Mouse (Mus musculus) splenic B cell, adult 2 months (primary cell): ENCODE results near the gene Grik3.

ENCODE experiments used
- DNase-seq: peaks from one replicate; pipeline ENCODE4 v3.0.0-alpha.2; 2011; ENCODE audit warnings: low read depth, low spot score
- H3K27me3 ChIP-seq: 2 replicates; pipeline ENCODE4 v1.6.1; 2012; ENCODE audit warnings: mild to moderate bottlenecking, low read length, moderate library complexity, mixed read lengths; ENCODE audit not compliant: control insufficient read depth, poor library complexity, insufficient read depth, severe bottlenecking
- H3K36me3 ChIP-seq: 2 replicates; pipeline ENCODE4 v1.6.1; 2012; ENCODE audit warnings: mild to moderate bottlenecking, low read length, moderate library complexity, mixed read lengths; ENCODE audit not compliant: control insufficient read depth, poor library complexity, insufficient read depth, severe bottlenecking

The Grik3 gene

DNA sequence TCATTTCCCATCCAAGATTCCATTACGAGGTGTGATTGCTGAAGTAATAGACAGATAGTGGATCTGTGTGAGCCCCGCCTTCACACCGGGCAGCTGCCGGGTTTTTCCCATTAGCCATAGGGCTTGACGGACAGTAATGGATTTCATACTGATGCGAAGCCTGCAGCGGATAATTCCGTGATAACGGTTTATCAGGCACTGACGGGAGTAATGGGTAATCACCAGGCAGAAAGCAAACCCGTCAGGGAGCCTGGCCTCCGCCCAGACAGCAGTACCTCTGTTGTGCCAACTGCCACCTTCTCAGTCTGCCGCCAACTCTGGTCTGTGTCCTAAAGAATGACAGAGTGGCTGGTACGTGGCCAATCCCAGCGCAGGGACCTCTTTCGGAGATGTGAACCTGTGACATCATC lies 251.7 kb downstream of the Grik3 start:
- H3K36me3 ChIP-seq: no peaks in the 10 kb centered on the region
- no peak for DNase-seq
- no peaks in the 10 kb centered on the region for H3K27me3 ChIP-seq

DNA sequence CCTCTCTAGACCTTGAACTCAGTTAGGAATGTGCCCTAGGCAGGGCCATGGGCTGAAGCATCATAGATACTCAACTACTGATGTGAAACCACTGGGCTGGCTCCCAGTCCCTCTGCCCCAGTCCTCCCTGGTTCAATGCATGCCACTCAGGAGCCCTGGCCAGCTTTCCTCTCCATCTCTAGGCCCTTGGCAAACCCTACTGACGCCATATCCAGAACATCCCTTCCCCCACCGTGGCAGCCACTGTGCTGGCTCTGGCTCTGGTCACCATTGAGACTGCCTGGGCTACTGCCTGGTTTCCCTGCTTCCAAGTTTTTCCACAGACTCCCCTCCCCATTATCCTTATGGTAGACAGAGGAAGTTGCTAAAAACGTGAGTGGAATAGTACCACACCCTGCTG lies 255.4 kb downstream of the Grik3 start:
- Histone ChIP-seq H3K36me3 (no peaks in the 10 kb centered on the region), H3K27me3 (no peaks in the 10 kb centered on the region)
- DNase-seq: no peak

- no peak for DNase-seq
- Histone ChIP-seq H3K36me3 (no peaks in the 10 kb centered on the region), H3K27me3 (no peaks in the 10 kb centered on the region)
These were observed 265.9 kb downstream of the Grik3 start for GRCm38 (mm10) chr4:125756393-125756792.

- H3K27me3 ChIP-seq: no peaks in the 10 kb centered on the region
- no peak for DNase-seq
- no peaks in the 10 kb centered on the region for H3K36me3 ChIP-seq
These were observed 269.8 kb downstream of the Grik3 start for GRCm38 (mm10) chr4:125760326-125760725.

DNA sequence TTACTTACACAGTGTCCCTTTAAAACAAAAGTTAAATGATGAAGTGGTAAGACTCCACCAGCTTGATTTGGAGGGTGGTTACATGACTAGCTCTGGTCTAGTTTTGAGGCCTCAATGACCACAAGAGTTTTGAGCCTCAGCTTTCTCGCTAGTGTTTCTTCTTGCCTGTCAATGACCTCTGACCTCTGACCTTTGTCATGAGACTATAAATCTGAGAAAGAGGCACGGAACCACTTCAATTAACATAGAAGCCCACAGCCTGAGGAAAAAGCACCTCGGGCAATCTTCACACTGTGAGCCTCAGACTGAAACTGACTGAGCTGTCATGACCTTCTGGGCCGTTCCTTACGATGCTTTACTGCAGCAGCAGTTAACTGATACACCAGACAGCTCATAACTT lies 272.6 kb downstream of the Grik3 start:
- H3K27me3 ChIP-seq: no peaks in the 10 kb centered on the region
- H3K36me3 ChIP-seq: no peaks in the 10 kb centered on the region
- no peak for DNase-seq
